Mouse (Mus musculus): ENCODE data around the gene Gm10203. TPM values are rescaled to one million over a fixed set of nuclear protein-coding genes. Genes with fewer than 3 reads are reported as not detected.

Gm10203 gene
- total RNA-seq, 1 experiment, result not detected

GRCm38 (mm10) chr6:149101076-149101942 is 28.7 kb upstream of the Gm10203 start, which contains the start of gene Dennd5b:
TSS of gene Dennd5b (minus strand) at chr6:149101680.
- TF ChIP-seq ZC3H11A (IDR thresholded peaks at IDR 0.05; ENCODE audit: borderline replicate concordance, low read depth, low read length) (no peak), MAFK (IDR thresholded peaks at IDR 0.05; ENCODE audit: insufficient read depth, low read depth, low read length) (no peak), ZNF384 (IDR thresholded peaks at IDR 0.05; ENCODE audit: low read depth, low read length) (no peak), HCFC1 (IDR thresholded peaks at IDR 0.05; ENCODE audit: borderline replicate concordance, insufficient read depth, low read length) (0 out of 2 replicates have a peak, but pooled peaks have one; percentile 30), CHD2 (IDR thresholded peaks at IDR 0.05; ENCODE audit: low read depth, low read length) (no peak)
- Histone ChIP-seq H3K9me3 (ENCODE audit: control insufficient read depth, insufficient read depth, low read depth, low read length) (no peaks in the 10 kb centered on the region), H3K4me1 (ENCODE audit: control insufficient read depth in 2 of 2, insufficient read depth in 2 of 2, low read length in 2 of 2, poor library complexity in 1 of 2) (no peaks in the 10 kb centered on the region; a peak in 1 of 4 replicates), H3K9ac (ENCODE audit: insufficient read depth, low read depth, low read length, poor library complexity, severe bottlenecking) (peak within 1 kb of the TSS; percentile 77), H3K27ac (ENCODE audit: insufficient read depth, low read depth, low read length, poor library complexity, severe bottlenecking) (no peak within 1 kb of the TSS), H3K36me3 (ENCODE audit: control insufficient read depth, insufficient read depth, low read length, poor library complexity, severe bottlenecking) (no peaks in the 10 kb centered on the region), H3K4me3 (ENCODE audit: insufficient read depth in 1 of 2, low read depth in 1 of 2, low read length in 2 of 2, poor library complexity in 1 of 2, severe bottlenecking in 1 of 2) (peak within 1 kb of the TSS; percentile 71 to 85)
- peak; percentile 36 for DNase-seq (ENCODE audit: low read depth, low spot score)
- in situ Hi-C loops (cut with MboI; ENCODE audit: low sequenced_read_pairs in 2 of 2, unreplicated experiment in 2 of 2), result no loop called here

GRCm38 (mm10) chr6:149101943-149102243 is 28.1 kb upstream of the Gm10203 start:
- H3K9ac ChIP-seq (ENCODE audit: insufficient read depth, low read depth, low read length, poor library complexity, severe bottlenecking), result peak overlapping the region; percentile 77
- H3K4me3 ChIP-seq (ENCODE audit: insufficient read depth in 1 of 2, low read depth in 1 of 2, low read length in 2 of 2, poor library complexity in 1 of 2, severe bottlenecking in 1 of 2), result peak overlapping the region; percentile 71 to 85
- no peak for TF ChIP-seq MAFK (IDR thresholded peaks at IDR 0.05; ENCODE audit: insufficient read depth, low read depth, low read length)
- no peak for TF ChIP-seq ZNF384 (IDR thresholded peaks at IDR 0.05; ENCODE audit: low read depth, low read length)
- no peak for TF ChIP-seq ZC3H11A (IDR thresholded peaks at IDR 0.05; ENCODE audit: borderline replicate concordance, low read depth, low read length)
- TF ChIP-seq HCFC1 (IDR thresholded peaks at IDR 0.05; ENCODE audit: borderline replicate concordance, insufficient read depth, low read length), result no peak
- no peaks in the 10 kb centered on the region; a peak in 1 of 4 replicates for H3K4me1 ChIP-seq (ENCODE audit: control insufficient read depth in 2 of 2, insufficient read depth in 2 of 2, low read length in 2 of 2, poor library complexity in 1 of 2)
- H3K36me3 ChIP-seq (ENCODE audit: control insufficient read depth, insufficient read depth, low read length, poor library complexity, severe bottlenecking), result no peaks in the 10 kb centered on the region
- H3K27ac ChIP-seq (ENCODE audit: insufficient read depth, low read depth, low read length, poor library complexity, severe bottlenecking), result no peak overlapping the region
- no peaks in the 10 kb centered on the region for H3K9me3 ChIP-seq (ENCODE audit: control insufficient read depth, insufficient read depth, low read depth, low read length)
- in situ Hi-C loops (cut with MboI; ENCODE audit: low sequenced_read_pairs in 2 of 2, unreplicated experiment in 2 of 2), result no loop called here
- DNase-seq (ENCODE audit: low read depth, low spot score), result no peak

GRCm38 (mm10) chr6:149103451-149103850 is 26.5 kb upstream of the Gm10203 start:
- Histone ChIP-seq H3K4me1 (ENCODE audit: control insufficient read depth in 2 of 2, insufficient read depth in 2 of 2, low read length in 2 of 2, poor library complexity in 1 of 2) (no peaks in the 10 kb centered on the region; a peak in 1 of 4 replicates), H3K36me3 (ENCODE audit: control insufficient read depth, insufficient read depth, low read length, poor library complexity, severe bottlenecking) (no peaks in the 10 kb centered on the region), H3K4me3 (ENCODE audit: insufficient read depth in 1 of 2, low read depth in 1 of 2, low read length in 2 of 2, poor library complexity in 1 of 2, severe bottlenecking in 1 of 2) (no peak overlapping the region), H3K27ac (ENCODE audit: insufficient read depth, low read depth, low read length, poor library complexity, severe bottlenecking) (no peak overlapping the region), H3K9ac (ENCODE audit: insufficient read depth, low read depth, low read length, poor library complexity, severe bottlenecking) (no peak overlapping the region), H3K9me3 (ENCODE audit: control insufficient read depth, insufficient read depth, low read depth, low read length) (no peaks in the 10 kb centered on the region)
- no peak for DNase-seq (ENCODE audit: low read depth, low spot score)
- in situ Hi-C loops (cut with MboI; ENCODE audit: low sequenced_read_pairs in 2 of 2, unreplicated experiment in 2 of 2), result no loop called here
- TF ChIP-seq MAFK (IDR thresholded peaks at IDR 0.05; ENCODE audit: insufficient read depth, low read depth, low read length), result no peak
- no peak for TF ChIP-seq CHD2 (IDR thresholded peaks at IDR 0.05; ENCODE audit: low read depth, low read length)
- no peak for TF ChIP-seq ZC3H11A (IDR thresholded peaks at IDR 0.05; ENCODE audit: borderline replicate concordance, low read depth, low read length)
- TF ChIP-seq HCFC1 (IDR thresholded peaks at IDR 0.05; ENCODE audit: borderline replicate concordance, insufficient read depth, low read length), result no peak
- no peak for TF ChIP-seq ZNF384 (IDR thresholded peaks at IDR 0.05; ENCODE audit: low read depth, low read length)

GRCm38 (mm10) chr6:149107615-149108014 is 22.4 kb upstream of the Gm10203 start:
- Histone ChIP-seq H3K9ac (ENCODE audit: insufficient read depth, low read depth, low read length, poor library complexity, severe bottlenecking) (no peak overlapping the region), H3K4me1 (ENCODE audit: control insufficient read depth in 2 of 2, insufficient read depth in 2 of 2, low read length in 2 of 2, poor library complexity in 1 of 2) (no peaks in the 10 kb centered on the region), H3K9me3 (ENCODE audit: control insufficient read depth, insufficient read depth, low read depth, low read length) (no peaks in the 10 kb centered on the region), H3K36me3 (ENCODE audit: control insufficient read depth, insufficient read depth, low read length, poor library complexity, severe bottlenecking) (no peaks in the 10 kb centered on the region), H3K27ac (ENCODE audit: insufficient read depth, low read depth, low read length, poor library complexity, severe bottlenecking) (no peak overlapping the region), H3K4me3 (ENCODE audit: insufficient read depth in 1 of 2, low read depth in 1 of 2, low read length in 2 of 2, poor library complexity in 1 of 2, severe bottlenecking in 1 of 2) (no peak overlapping the region)
- no peak for TF ChIP-seq ZNF384 (IDR thresholded peaks at IDR 0.05; ENCODE audit: low read depth, low read length)
- no peak for TF ChIP-seq HCFC1 (IDR thresholded peaks at IDR 0.05; ENCODE audit: borderline replicate concordance, insufficient read depth, low read length)
- no peak for TF ChIP-seq ZC3H11A (IDR thresholded peaks at IDR 0.05; ENCODE audit: borderline replicate concordance, low read depth, low read length)
- TF ChIP-seq CHD2 (IDR thresholded peaks at IDR 0.05; ENCODE audit: low read depth, low read length), result no peak
- no peak for TF ChIP-seq MAFK (IDR thresholded peaks at IDR 0.05; ENCODE audit: insufficient read depth, low read depth, low read length)
- no peak for DNase-seq (ENCODE audit: low read depth, low spot score)
- in situ Hi-C loops (cut with MboI; ENCODE audit: low sequenced_read_pairs in 2 of 2, unreplicated experiment in 2 of 2), result no loop called here

All from ES-E14 (cell line).